Mouse (Mus musculus): Measurements from ENCODE around the gene Kank1. TPM values are rescaled to one million over a fixed set of nuclear protein-coding genes. Genes with fewer than 3 reads are reported as not detected.

Kank1 gene
- 4.6 and 4.7 TPM in 2 replicates for polyA plus RNA-seq (2014; fragmentation: Nextera tagmentation; extraction: Ambion mirVana)

- ATAC-seq (ENCODE audit: low FRiP score, low TSS enrichment), result peak; percentile 85
- DNase-seq, result peak; percentile 88
- Histone ChIP-seq H3K36me3 (ENCODE audit: control insufficient read depth, insufficient read depth, low read length) (no peaks in the 10 kb centered on the region), H3K4me2 (ENCODE audit: low read length) (peak within 1 kb of the TSS; percentile 99), H3K27ac (replicated peaks; ENCODE audit: low read depth, low read length) (peak within 1 kb of the TSS; percentile 60; the same call in 1 of the 2 replicates), H3K4me1 (ENCODE audit: control insufficient read depth, insufficient read depth, low read length) (peaks cover 10% of the 10 kb centered on the region; the same call in 1 of the 2 replicates), H3K9me3 (ENCODE audit: control insufficient read depth, low read length) (no peaks in the 10 kb centered on the region), H3K27me3 (ENCODE audit: control insufficient read depth, insufficient read depth, low read length) (peaks cover 22% of the 10 kb centered on the region; the same call in 1 of the 2 replicates), H3K4me3 (replicated peaks; ENCODE audit: low read depth, low read length) (peak within 1 kb of the TSS; percentile 71), H3K9ac (replicated peaks; ENCODE audit: low read length) (peak within 1 kb of the TSS; percentile 65)
- under 1% methylated on average over 76 of the region's 76 CpGs for WGBS
Measured at GRCm38 (mm10) chr19:25236596-25237491, at the start of gene Kank1. Kank1 (plus strand) TSS chr19:25236975.

- ATAC-seq (ENCODE audit: low FRiP score, low TSS enrichment) (no peak), DNase-seq (no peak)
- Histone ChIP-seq H3K9ac (replicated peaks; ENCODE audit: low read length) (no peak overlapping the region), H3K27ac (replicated peaks; ENCODE audit: low read depth, low read length) (no peak overlapping the region), H3K9me3 (ENCODE audit: control insufficient read depth, low read length) (no peaks in the 10 kb centered on the region), H3K36me3 (ENCODE audit: control insufficient read depth, insufficient read depth, low read length) (no peaks in the 10 kb centered on the region), H3K4me2 (ENCODE audit: low read length) (no peak overlapping the region), H3K4me1 (ENCODE audit: control insufficient read depth, insufficient read depth, low read length) (no peaks in the 10 kb centered on the region), H3K4me3 (replicated peaks; ENCODE audit: low read depth, low read length) (no peak overlapping the region), H3K27me3 (ENCODE audit: control insufficient read depth, insufficient read depth, low read length) (no peaks in the 10 kb centered on the region)
- WGBS, result 88% methylated on average over 18 of the region's 18 CpGs
Measured at GRCm38 (mm10) chr19:25187681-25188080, 49.1 kb upstream of the Kank1 start.

- ATAC-seq (ENCODE audit: low FRiP score, low TSS enrichment), result no peak
- Histone ChIP-seq H3K9ac (replicated peaks; ENCODE audit: low read length) (no peak overlapping the region), H3K27ac (replicated peaks; ENCODE audit: low read depth, low read length) (no peak overlapping the region), H3K4me1 (ENCODE audit: control insufficient read depth, insufficient read depth, low read length) (no peaks in the 10 kb centered on the region), H3K9me3 (ENCODE audit: control insufficient read depth, low read length) (no peaks in the 10 kb centered on the region), H3K4me2 (ENCODE audit: low read length) (no peak overlapping the region), H3K4me3 (replicated peaks; ENCODE audit: low read depth, low read length) (no peak overlapping the region), H3K27me3 (ENCODE audit: control insufficient read depth, insufficient read depth, low read length) (no peaks in the 10 kb centered on the region), H3K36me3 (ENCODE audit: control insufficient read depth, insufficient read depth, low read length) (no peaks in the 10 kb centered on the region)
- 96% methylated on average over 9 of the region's 9 CpGs for WGBS
- DNase-seq, result no peak
Measured at GRCm38 (mm10) chr19:25193751-25194150, 43.0 kb upstream of the Kank1 start.

GRCm38 (mm10) chr19:25200081-25200860, 36.5 kb upstream of the Kank1 start:
- 73% methylated on average over 13 of the region's 13 CpGs for WGBS
- DNase-seq (peak; percentile 37), ATAC-seq (ENCODE audit: low FRiP score, low TSS enrichment) (no peak)
- H3K9ac ChIP-seq (replicated peaks; ENCODE audit: low read length), result no peak overlapping the region
- no peak overlapping the region for H3K27ac ChIP-seq (replicated peaks; ENCODE audit: low read depth, low read length)
- H3K4me1 ChIP-seq (ENCODE audit: control insufficient read depth, insufficient read depth, low read length), result no peaks in the 10 kb centered on the region
- no peaks in the 10 kb centered on the region for H3K36me3 ChIP-seq (ENCODE audit: control insufficient read depth, insufficient read depth, low read length)
- no peaks in the 10 kb centered on the region for H3K27me3 ChIP-seq (ENCODE audit: control insufficient read depth, insufficient read depth, low read length)
- no peaks in the 10 kb centered on the region for H3K9me3 ChIP-seq (ENCODE audit: control insufficient read depth, low read length)
- H3K4me2 ChIP-seq (ENCODE audit: low read length), result no peak overlapping the region
- no peak overlapping the region for H3K4me3 ChIP-seq (replicated peaks; ENCODE audit: low read depth, low read length)

- H3K27ac ChIP-seq (replicated peaks; ENCODE audit: low read depth, low read length), result no peak overlapping the region
- no peaks in the 10 kb centered on the region for H3K36me3 ChIP-seq (ENCODE audit: control insufficient read depth, insufficient read depth, low read length)
- H3K4me1 ChIP-seq (ENCODE audit: control insufficient read depth, insufficient read depth, low read length), result peaks cover 6% of the 10 kb centered on the region
- H3K9me3 ChIP-seq (ENCODE audit: control insufficient read depth, low read length), result no peaks in the 10 kb centered on the region
- H3K4me3 ChIP-seq (replicated peaks; ENCODE audit: low read depth, low read length), result no peak overlapping the region
- ATAC-seq (ENCODE audit: low FRiP score, low TSS enrichment) (no peak), DNase-seq (no peak)
- WGBS, result 86% methylated on average over 12 of the region's 12 CpGs
- 0 out of 2 replicates have a peak, but pooled peaks cover 3% of the 10 kb centered on the region for H3K27me3 ChIP-seq (ENCODE audit: control insufficient read depth, insufficient read depth, low read length)
- no peak overlapping the region for H3K9ac ChIP-seq (replicated peaks; ENCODE audit: low read length)
- H3K4me2 ChIP-seq (ENCODE audit: low read length), result no peak overlapping the region
Measured at GRCm38 (mm10) chr19:25203077-25203476, 33.7 kb upstream of the Kank1 start.

- no peak overlapping the region for H3K9ac ChIP-seq (replicated peaks; ENCODE audit: low read length)
- no peak for DNase-seq
- WGBS, result 54% methylated on average over 12 of the region's 12 CpGs
- H3K27me3 ChIP-seq (ENCODE audit: control insufficient read depth, insufficient read depth, low read length), result 0 out of 2 replicates have a peak, but pooled peaks cover 3% of the 10 kb centered on the region
- no peaks in the 10 kb centered on the region for H3K36me3 ChIP-seq (ENCODE audit: control insufficient read depth, insufficient read depth, low read length)
- H3K4me1 ChIP-seq (ENCODE audit: control insufficient read depth, insufficient read depth, low read length), result peaks cover 15% of the 10 kb centered on the region
- no peak overlapping the region; the same call in 1 of the 2 replicates for H3K4me2 ChIP-seq (ENCODE audit: low read length)
- H3K9me3 ChIP-seq (ENCODE audit: control insufficient read depth, low read length), result no peaks in the 10 kb centered on the region
- H3K27ac ChIP-seq (replicated peaks; ENCODE audit: low read depth, low read length), result no peak overlapping the region
- no peak overlapping the region for H3K4me3 ChIP-seq (replicated peaks; ENCODE audit: low read depth, low read length)
- no peak for ATAC-seq (ENCODE audit: low FRiP score, low TSS enrichment)
Measured at GRCm38 (mm10) chr19:25206969-25207368, 29.8 kb upstream of the Kank1 start.

GRCm38 (mm10) chr19:25207731-25208361, 28.9 kb upstream of the Kank1 start:
- H3K36me3 ChIP-seq (ENCODE audit: control insufficient read depth, insufficient read depth, low read length), result no peaks in the 10 kb centered on the region
- H3K9me3 ChIP-seq (ENCODE audit: control insufficient read depth, low read length), result no peaks in the 10 kb centered on the region
- H3K9ac ChIP-seq (replicated peaks; ENCODE audit: low read length), result peak overlapping the region; percentile 37; the same call in 1 of the 2 replicates
- H3K27me3 ChIP-seq (ENCODE audit: control insufficient read depth, insufficient read depth, low read length), result 0 out of 2 replicates have a peak, but pooled peaks cover 3% of the 10 kb centered on the region
- peak overlapping the region; percentile 52 for H3K4me2 ChIP-seq (ENCODE audit: low read length)
- ATAC-seq (ENCODE audit: low FRiP score, low TSS enrichment) (no peak; the same call in 1 of the 2 replicates), DNase-seq (peak; percentile 76)
- H3K4me3 ChIP-seq (replicated peaks; ENCODE audit: low read depth, low read length), result peak overlapping the region; percentile 19
- H3K4me1 ChIP-seq (ENCODE audit: control insufficient read depth, insufficient read depth, low read length), result peaks cover 15% of the 10 kb centered on the region
- H3K27ac ChIP-seq (replicated peaks; ENCODE audit: low read depth, low read length), result 0 out of 2 replicates have a peak overlapping the region, but pooled peaks have one; percentile 32
- 2% methylated on average over 23 of the region's 23 CpGs for WGBS

- no peaks in the 10 kb centered on the region for H3K36me3 ChIP-seq (ENCODE audit: control insufficient read depth, insufficient read depth, low read length)
- peak overlapping the region; percentile 52 for H3K4me2 ChIP-seq (ENCODE audit: low read length)
- 34% methylated on average over 11 of the region's 11 CpGs for WGBS
- H3K4me1 ChIP-seq (ENCODE audit: control insufficient read depth, insufficient read depth, low read length), result peaks cover 15% of the 10 kb centered on the region
- no peak for ATAC-seq (ENCODE audit: low FRiP score, low TSS enrichment)
- peaks cover 7% of the 10 kb centered on the region for H3K9me3 ChIP-seq (ENCODE audit: control insufficient read depth, low read length)
- H3K9ac ChIP-seq (replicated peaks; ENCODE audit: low read length), result no peak overlapping the region
- no peak for DNase-seq
- H3K27me3 ChIP-seq (ENCODE audit: control insufficient read depth, insufficient read depth, low read length), result 0 out of 2 replicates have a peak, but pooled peaks cover 3% of the 10 kb centered on the region
- H3K27ac ChIP-seq (replicated peaks; ENCODE audit: low read depth, low read length), result no peak overlapping the region
- H3K4me3 ChIP-seq (replicated peaks; ENCODE audit: low read depth, low read length), result no peak overlapping the region
Measured at GRCm38 (mm10) chr19:25208596-25209110, 28.1 kb upstream of the Kank1 start.
